Mouse (Mus musculus) olfactory bulb, adult 2 months (tissue): Measurements from ENCODE around the gene Txndc11. TPM values are rescaled to one million over a fixed set of nuclear protein-coding genes. Genes with fewer than 3 reads are reported as not detected.

Experiments used
- H3K27ac ChIP-seq: fragments of 200-500 bp; 2 replicates; pipeline ENCODE4 v1.5.1; 2012; ENCODE audit warnings: low read depth, low read length; ENCODE audit not compliant: insufficient read depth
- H3K4me1 ChIP-seq: fragments of 200-500 bp; 2 replicates; pipeline ENCODE4 v1.6.1; 2012; ENCODE audit warnings: low read length; ENCODE audit not compliant: control insufficient read depth, insufficient read depth
- H3K4me3 ChIP-seq: fragments of 200-500 bp; 2 replicates; pipeline ENCODE4 v1.5.1; 2012; ENCODE audit warnings: mild to moderate bottlenecking, low read depth, low read length, moderate library complexity; ENCODE audit not compliant: insufficient read depth
- CTCF ChIP-seq: fragments of 200-500 bp; IDR thresholded peaks from 2 replicates; pipeline ENCODE4 v1.5.1; 2012; ENCODE audit warnings: low read depth, mild to moderate bottlenecking, low read length, moderate library complexity; ENCODE audit not compliant: insufficient read depth
- POLR2A ChIP-seq: fragments of 200-500 bp; IDR thresholded peaks from 2 replicates; pipeline ENCODE4 v1.6.1; 2012; ENCODE audit warnings: mild to moderate bottlenecking, low read depth, low read length, moderate library complexity; ENCODE audit not compliant: insufficient read depth
- WGBS: fragments of 180-500 bp; shearing (Covaris S2); methylation state at CpG from one replicate; pipeline ENCODE4 v1.1.7; 2018; 5-methylcytosine and 5-hydroxymethylcytosine counted together
- polyA plus RNA-seq: library from polyadenylated mRNA; stranded (reverse); fragments of >200 nt; gene quantifications from 2 replicates; pipeline ENCODE4 v1.2.4, GENCODE M21; 2012; ENCODE audit warnings: low replicate concordance; ENCODE audit not compliant: missing spikeins, insufficient read depth, insufficient read length

Txndc11 gene
- polyA plus RNA-seq, 1 experiment, result not detected

GRCm38 (mm10) chr16:11043239-11043638, 91.2 kb downstream of the Txndc11 start:
- no peak overlapping the region for H3K27ac ChIP-seq
- peaks cover 4% of the 10 kb centered on the region; the same call in 1 of the 2 replicates for H3K4me1 ChIP-seq
- whole genome bisulfite sequencing, result 80% methylated on average over 5 of the region's 5 CpGs
- TF ChIP-seq CTCF, result no peak
- no peak for TF ChIP-seq POLR2A
- H3K4me3 ChIP-seq, result no peak overlapping the region

DNA sequence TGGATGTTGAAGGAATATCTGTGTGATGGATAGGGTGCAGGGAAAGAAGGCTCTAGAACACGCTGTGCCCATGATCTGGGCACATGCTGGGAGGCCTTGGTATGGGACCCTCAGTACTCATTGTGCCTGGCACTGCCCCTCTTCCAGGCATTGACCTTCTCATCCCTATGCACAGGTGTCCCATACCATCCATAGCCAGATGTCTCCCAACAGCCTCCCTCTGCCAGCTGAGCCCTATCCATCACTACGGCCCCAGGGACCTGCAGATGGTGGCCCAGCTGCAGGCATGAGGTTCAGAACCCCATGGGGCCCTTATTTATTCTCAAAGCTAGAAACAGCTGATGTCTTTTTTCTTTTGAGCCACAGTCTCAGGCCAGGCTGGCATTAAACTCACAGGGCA, 93.8 kb downstream of the Txndc11 start:
- WGBS, result 97% methylated on average over 2 of the region's 2 CpGs

DNA sequence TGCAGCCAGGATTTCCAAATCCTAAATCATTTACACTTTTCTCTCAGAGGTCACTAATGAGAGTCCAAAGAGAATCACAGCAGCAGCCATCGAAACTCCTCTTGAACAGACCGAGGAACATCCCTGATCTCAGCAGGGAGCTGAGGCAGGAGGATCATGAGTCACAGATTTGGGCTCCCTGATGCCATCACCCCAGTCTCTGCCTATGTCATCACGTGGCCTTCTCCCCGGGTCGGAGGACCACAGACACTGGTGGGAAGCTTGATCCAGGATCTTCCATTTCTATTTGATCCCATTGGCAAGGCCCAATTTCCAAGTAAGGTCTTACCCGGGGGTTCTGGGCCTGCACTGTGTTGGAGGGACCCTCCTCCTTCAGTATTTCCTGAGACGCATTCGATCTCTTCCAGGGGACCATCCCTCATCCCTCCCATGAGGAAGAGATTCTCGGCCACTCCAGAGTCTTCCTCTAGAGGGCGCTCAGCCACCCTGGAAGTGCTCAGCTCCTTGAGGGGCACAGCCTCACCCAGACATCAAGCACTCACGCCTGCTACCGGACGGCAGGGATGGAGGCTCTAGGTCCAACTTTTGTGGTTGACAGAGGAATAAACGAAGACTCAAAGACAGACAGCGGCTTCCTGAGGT, 98.5 kb downstream of the Txndc11 start:
- WGBS, result 23% methylated on average over 15 of the region's 15 CpGs
- TF ChIP-seq CTCF (peak; percentile 87), POLR2A (no peak)
- Histone ChIP-seq H3K4me1 (peaks cover 17% of the 10 kb centered on the region), H3K27ac (no peak overlapping the region), H3K4me3 (peak overlapping the region; percentile 11; the same call in 1 of the 2 replicates)

More for the DNA sequence above, 93.8 kb downstream of the Txndc11 start:
- H3K4me3 ChIP-seq, result no peak overlapping the region
- no peak overlapping the region for H3K27ac ChIP-seq
- no peak for TF ChIP-seq CTCF
- no peak for TF ChIP-seq POLR2A
- peaks cover 8% of the 10 kb centered on the region for H3K4me1 ChIP-seq

GRCm38 (mm10) chr16:11035273-11035672, 99.2 kb downstream of the Txndc11 start:
- peaks cover 17% of the 10 kb centered on the region for H3K4me1 ChIP-seq
- no peak for TF ChIP-seq POLR2A
- TF ChIP-seq CTCF, result no peak
- WGBS, result 91% methylated on average over 9 of the region's 9 CpGs
- H3K4me3 ChIP-seq, result no peak overlapping the region
- no peak overlapping the region for H3K27ac ChIP-seq

DNA sequence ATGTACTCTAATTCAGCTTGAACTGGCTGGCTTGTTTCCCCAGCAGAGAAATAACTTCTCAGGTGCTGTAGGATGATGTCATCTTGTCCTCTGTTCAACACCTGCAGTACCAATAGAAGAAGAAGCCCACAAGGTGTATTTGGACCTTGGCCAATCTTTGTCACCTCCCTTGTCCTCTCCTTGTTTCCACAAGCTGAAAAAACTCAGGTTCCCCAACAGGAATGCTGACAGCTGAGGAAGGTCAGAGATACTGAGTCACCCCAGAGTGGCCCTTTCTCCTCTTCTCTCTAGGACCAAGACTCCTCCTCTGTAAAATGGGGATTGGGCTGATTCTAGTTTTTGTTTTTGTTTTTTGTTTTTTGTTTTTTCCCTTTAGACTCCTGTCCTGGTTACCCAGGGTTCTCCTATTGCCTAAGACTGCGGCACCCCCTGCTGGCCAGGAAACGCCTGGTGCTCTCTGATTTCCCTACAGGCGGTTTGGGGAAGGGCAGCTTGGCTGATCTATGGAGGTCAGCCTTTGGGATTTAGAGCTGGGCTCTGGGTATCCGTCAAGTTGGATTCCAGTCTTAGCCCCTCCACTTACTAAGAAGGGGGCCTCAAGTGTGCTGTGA, 100.2 kb downstream of the Txndc11 start:
- 4% methylated on average over 4 of the region's 4 CpGs for WGBS
- no peak overlapping the region for H3K4me3 ChIP-seq
- TF ChIP-seq POLR2A (no peak), CTCF (peak; percentile 100)

DNA sequence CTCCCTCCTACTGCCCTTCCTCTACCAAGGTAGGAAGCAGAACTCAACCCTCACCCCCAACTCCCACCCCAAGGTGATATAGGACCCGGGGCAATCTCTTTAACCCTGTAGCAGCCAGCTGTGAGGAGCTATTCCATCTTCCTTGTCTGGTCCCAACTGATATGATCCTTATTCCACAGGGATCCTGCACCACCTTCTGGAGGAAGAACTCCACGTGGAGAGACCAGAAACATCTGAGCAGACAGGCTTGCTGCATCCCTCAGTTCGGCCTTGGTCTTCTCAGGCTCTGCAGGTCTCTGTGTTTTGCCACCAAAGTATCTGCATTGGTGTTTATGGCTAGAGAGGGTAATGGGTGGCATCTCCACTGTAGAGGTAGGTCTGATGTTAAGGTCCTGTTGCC, 103.1 kb downstream of the Txndc11 start:
- TF ChIP-seq CTCF, result no peak
- no peak for TF ChIP-seq POLR2A
- H3K4me3 ChIP-seq, result no peak overlapping the region
- no peak overlapping the region for H3K27ac ChIP-seq
- 57% methylated on average over 3 of the region's 3 CpGs for WGBS
- H3K4me1 ChIP-seq, result peaks cover 15% of the 10 kb centered on the region

More for the DNA sequence above, 100.2 kb downstream of the Txndc11 start:
- Histone ChIP-seq H3K27ac (no peak overlapping the region), H3K4me1 (peaks cover 17% of the 10 kb centered on the region)

DNA sequence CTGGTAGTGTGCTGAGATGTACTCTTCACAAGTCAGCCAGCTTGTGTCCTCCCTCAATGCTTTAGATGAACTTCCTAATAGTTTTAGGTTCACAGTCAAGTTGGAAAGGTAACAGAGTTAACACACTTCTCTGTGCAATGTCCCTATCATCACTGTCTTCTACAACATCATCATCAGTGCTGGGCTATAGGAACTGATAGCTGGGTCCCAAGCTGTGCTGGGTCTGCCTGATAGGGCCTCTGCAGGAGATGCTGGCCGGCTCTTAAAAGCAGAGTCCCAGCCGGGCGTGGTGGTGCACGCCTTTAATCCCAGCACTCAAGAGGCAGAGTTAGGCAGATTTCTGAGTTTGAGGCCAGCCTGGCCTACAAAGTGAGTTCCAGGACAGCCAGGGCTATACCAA, 103.6 kb downstream of the Txndc11 start:
- Histone ChIP-seq H3K4me1 (peaks cover 12% of the 10 kb centered on the region), H3K4me3 (no peak overlapping the region), H3K27ac (no peak overlapping the region)
- TF ChIP-seq POLR2A (no peak), CTCF (no peak)
- 91% methylated on average over 4 of the region's 4 CpGs for WGBS

DNA sequence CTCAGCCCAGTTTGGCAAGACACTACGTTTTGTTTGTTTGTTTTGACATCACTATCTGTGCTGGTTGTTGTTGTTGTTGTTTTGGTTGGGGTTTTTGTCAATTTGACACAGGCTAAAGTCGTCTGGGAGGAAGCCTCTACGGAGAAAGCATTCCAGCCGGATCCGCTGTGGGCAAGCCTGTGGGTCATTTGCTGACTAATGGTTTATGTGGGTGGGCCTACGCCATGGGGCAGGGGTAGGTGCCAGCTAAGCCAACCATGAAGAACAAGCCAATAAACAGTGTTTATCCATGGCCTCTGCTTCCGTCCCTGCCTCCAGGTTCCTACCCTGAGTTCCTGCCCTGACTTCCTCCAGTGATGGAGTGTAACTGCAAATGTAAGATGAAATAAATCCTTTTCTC, 106.2 kb downstream of the Txndc11 start:
- Histone ChIP-seq H3K4me3 (no peak overlapping the region), H3K27ac (no peak overlapping the region), H3K4me1 (peaks cover 13% of the 10 kb centered on the region)
- TF ChIP-seq CTCF, result no peak
- TF ChIP-seq POLR2A, result no peak
- WGBS, result 70% methylated on average over 7 of the region's 7 CpGs

Other genes with a start within 250 kb of the Txndc11 start
- 106 TPM in 1 of 2 replicates, not detected in the other for gene Snn, start 73.7 kb downstream of the Txndc11 start, polyA plus RNA-seq
- not detected in 2 replicates for gene Litaf, start 68.5 kb downstream of the Txndc11 start, polyA plus RNA-seq
- 609 TPM in 1 of 2 replicates, not detected in the other for gene Zc3h7a, start 41.7 kb upstream of the Txndc11 start, polyA plus RNA-seq
- gene Rsl1d1, start 68.7 kb upstream of the Txndc11 start, polyA plus RNA-seq, result not detected in 2 replicates
- gene Gspt1, start 119.7 kb upstream of the Txndc11 start, polyA plus RNA-seq, result 209 TPM in 1 of 2 replicates, not detected in the other
- gene Tnfrsf17, start 179.2 kb upstream of the Txndc11 start, polyA plus RNA-seq, result not detected in 2 replicates
- not detected in 2 replicates for gene Snx29, start 188.3 kb upstream of the Txndc11 start, polyA plus RNA-seq